Mouse (Mus musculus) Patski (cell line): ENCODE results near the gene Ptprm. TPM values are rescaled to one million over a fixed set of nuclear protein-coding genes. Genes with fewer than 3 reads are reported as not detected.

ENCODE experiments used
- ATAC-seq: fragments of 100-300 bp; one replicate; pipeline ENCODE4 v1.8.0; 2021
- CTCF ChIA-PET: fragments of 350-600 bp; sonication (Branson Sonifier 250); formaldehyde crosslinking; loops from one replicate; lab custom pipeline; 2022; ENCODE audit warnings: inconsistent platforms; lab: Charles Lee
- POLR2A ChIA-PET: fragments of 350-600 bp; sonication (Branson Sonifier 250); formaldehyde crosslinking; loops from one replicate; lab custom pipeline; 2022; ENCODE audit warnings: antibody characterized with exemption, inconsistent platforms; lab: Charles Lee
- DNase-seq: peaks from one replicate; pipeline ENCODE4 v3.0.0-alpha.2; 2011; ENCODE audit warnings: low read depth, low spot score
- H3K27me3 ChIP-seq: fragments of 371-371 bp; one replicate; pipeline ENCODE4 v1.5.1; 2021
- CTCF ChIP-seq: fragments of 100-300 bp; IDR thresholded peaks from one replicate; pipeline ENCODE4 v1.5.1; 2021
- in situ Hi-C: fragments of 300-500 bp; cut with MboI; formaldehyde crosslinking; loops from 3 replicates; pipeline ENCODE4 v1.11.1; 2018; ENCODE audit warnings: low pct_unique_long_range_greater_than_20kb, mixed read lengths
- polyA plus RNA-seq: library from polyadenylated mRNA; unstranded; gene quantifications from one replicate; pipeline ENCODE4 v1.2.3, GENCODE M21; 2021

Ptprm gene
- polyA plus RNA-seq, 1 experiment from 2014 or later = 43.7 TPM

DNA sequence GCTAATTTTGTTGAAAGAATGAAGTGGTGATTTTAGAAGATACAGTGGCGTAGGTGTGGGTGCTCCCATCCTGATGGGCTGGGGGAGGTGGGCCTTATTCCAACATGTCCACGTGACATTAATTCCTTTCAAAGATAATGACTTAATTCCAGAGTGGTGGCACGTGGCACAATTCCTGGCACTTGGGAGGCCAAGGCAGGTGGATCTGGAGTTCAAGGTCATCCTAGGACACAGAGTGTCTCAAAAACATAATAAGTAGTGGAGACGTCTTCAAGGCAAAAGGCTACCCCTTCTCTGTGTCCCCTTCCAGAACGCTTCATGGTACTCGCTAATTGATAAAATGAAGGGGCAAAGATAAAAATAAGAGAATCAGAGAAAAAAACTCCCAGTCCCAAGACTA is 7.9 kb upstream of the Ptprm start:
- peaks cover 6% of the 10 kb centered on the region for H3K27me3 ChIP-seq
- DNase-seq (no peak), ATAC-seq (no peak)
- POLR2A ChIA-PET = interaction anchor here (1.2 kb wide), 1 partner anchor 7 kb away, joined by 4 read pairs; no protein-coding TSS in a partner anchor
- in situ Hi-C loops = loop anchor here (10.0 kb wide), 1 partner anchor 213 kb away; no protein-coding TSS in a partner anchor
- no peak for TF ChIP-seq CTCF
- CTCF ChIA-PET = interaction anchor here (1.7 kb wide), 1 partner anchor 9 kb away, joined by 3 read pairs; no protein-coding TSS in a partner anchor

DNA sequence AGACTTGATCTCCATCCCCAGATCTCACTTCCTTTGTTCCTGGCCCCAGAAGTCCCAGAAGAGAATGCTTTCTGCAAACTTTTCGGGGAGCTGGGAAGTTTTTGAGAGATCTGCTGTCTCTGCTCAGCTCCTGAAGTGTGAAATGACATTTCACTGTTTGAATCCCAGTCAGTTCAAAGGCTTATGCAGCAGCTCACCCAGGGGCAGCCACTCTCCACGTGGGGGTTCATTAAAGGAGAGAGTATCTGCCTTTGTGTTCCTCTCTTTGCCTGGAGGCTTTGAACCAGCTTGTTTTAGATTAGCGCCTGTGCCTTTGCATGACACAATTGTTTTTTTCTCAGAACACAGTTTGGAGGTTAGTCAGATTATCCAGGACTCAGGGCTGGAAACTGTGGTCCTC is 6.3 kb upstream of the Ptprm start:
- DNase-seq = no peak
- POLR2A ChIA-PET = interaction anchor here (1.2 kb wide), 1 partner anchor 9 kb away, joined by 4 read pairs; no protein-coding TSS in a partner anchor
- CTCF ChIA-PET = interaction anchor here (1.7 kb wide), 1 partner anchor 10 kb away, joined by 3 read pairs; no protein-coding TSS in a partner anchor
- H3K27me3 ChIP-seq = no peaks in the 10 kb centered on the region
- no peak for ATAC-seq
- in situ Hi-C loops = loop anchor here (10.0 kb wide), 1 partner anchor 214 kb away; no protein-coding TSS in a partner anchor
- TF ChIP-seq CTCF = no peak

DNA sequence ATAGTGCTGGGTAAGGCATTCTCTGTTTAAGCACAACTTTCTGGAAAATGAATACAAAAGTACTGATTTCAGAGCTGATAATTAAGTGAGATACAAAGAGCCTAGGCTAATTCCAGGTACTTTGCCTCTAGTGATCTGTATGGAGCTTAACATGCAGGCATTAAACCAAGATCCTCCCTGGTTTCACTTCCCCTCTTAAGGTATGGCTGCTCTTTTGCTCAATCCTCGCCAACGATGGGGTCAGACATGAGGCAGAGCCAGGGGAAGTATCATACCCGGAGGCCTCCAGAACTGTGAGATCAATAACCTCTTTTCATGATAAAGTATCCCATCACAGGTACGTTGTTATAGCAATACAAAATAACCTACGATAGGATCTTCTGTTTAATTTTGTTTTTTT is 5.3 kb upstream of the Ptprm start:
- no peak for DNase-seq
- ATAC-seq = no peak
- ChIA-PET CTCF (no interaction called here), POLR2A (no interaction called here)
- no peaks in the 10 kb centered on the region for H3K27me3 ChIP-seq
- TF ChIP-seq CTCF = no peak
- in situ Hi-C loops = loop anchor here (10.0 kb wide), 1 partner anchor 675 kb away; no protein-coding TSS in a partner anchor

DNA sequence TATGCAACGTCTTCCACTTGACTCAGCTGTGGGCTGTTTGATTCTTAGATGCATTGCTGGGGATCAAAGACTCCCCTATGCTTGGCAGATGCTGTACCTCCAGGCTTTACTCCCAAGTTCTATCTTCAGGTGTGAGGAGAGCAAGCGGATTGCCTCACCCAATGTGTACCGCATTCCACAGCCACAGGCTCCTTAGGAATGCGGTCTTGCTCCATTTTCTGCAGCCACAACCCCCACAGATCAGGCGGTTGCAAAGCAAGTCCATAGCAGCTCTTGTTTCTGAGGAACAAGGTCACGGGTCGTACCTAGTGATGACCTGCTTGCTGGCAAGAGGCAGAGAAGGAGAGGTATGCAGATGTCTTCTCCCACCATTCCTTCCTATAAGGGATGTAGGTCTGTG is 4.3 kb upstream of the Ptprm start:
- ChIA-PET CTCF (no interaction called here), POLR2A (no interaction called here)
- no peak for DNase-seq
- H3K27me3 ChIP-seq = no peaks in the 10 kb centered on the region
- no peak for TF ChIP-seq CTCF
- no peak for ATAC-seq
- in situ Hi-C loops = loop anchor here (10.0 kb wide), 1 partner anchor 674 kb away; no protein-coding TSS in a partner anchor

DNA sequence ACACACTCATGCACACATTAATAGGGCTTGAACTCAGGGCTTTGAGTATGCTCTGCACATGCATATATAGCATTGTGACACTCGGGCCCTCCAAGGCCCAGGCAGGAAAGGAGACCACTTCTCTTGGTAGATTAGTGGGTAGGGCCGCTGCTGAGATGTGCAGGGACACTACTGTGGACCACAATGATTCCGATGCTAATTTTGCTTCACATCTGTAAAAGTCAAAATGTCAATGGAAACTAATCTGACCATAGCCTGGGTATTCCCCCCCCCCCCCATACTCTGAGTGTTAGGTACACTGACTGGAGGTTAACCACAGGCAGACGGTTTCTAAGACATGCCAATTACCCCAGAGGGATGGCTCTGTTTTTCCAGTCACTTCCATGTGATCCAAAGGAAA is 2.9 kb upstream of the Ptprm start:
- POLR2A ChIA-PET = no interaction called here
- ATAC-seq = no peak

DNA sequence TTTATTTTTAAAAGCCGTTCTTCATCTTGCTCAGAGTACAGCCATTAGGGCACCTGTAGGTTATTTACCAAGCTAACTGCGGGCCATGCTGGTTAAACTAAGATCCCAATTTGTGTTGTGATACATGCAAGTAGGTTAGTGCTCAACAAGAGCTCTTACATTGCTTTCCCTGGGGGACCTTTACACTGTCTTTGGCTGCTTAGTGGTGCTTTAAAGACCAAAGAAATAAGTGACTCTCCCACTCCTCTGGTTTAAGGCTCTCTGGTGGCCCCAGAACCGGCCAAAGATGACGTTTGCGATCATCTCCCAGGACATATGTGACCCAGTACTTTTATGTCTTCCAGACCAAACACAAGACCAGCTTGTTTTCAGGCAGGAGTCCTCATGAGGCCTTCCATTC is 994 bp upstream of the Ptprm start:
- ATAC-seq (no peak), DNase-seq (no peak)
- no peak for TF ChIP-seq CTCF
- ChIA-PET POLR2A (no interaction called here), CTCF (interaction anchor here (0.8 to 1.4 kb wide), 4 partner anchors 9 to 230 kb away, joined by 3 to 4 read pairs (median 4); no protein-coding TSS in a partner anchor)
- no peaks in the 10 kb centered on the region for H3K27me3 ChIP-seq
- in situ Hi-C loops = loop anchor here (10.0 kb wide), 1 partner anchor 670 kb away; no protein-coding TSS in a partner anchor

More for the DNA sequence above, 2.9 kb upstream of the Ptprm start:
- no peak for DNase-seq
- in situ Hi-C loops = loop anchor here (10.0 kb wide), 1 partner anchor 672 kb away; no protein-coding TSS in a partner anchor
- CTCF ChIA-PET = no interaction called here
- TF ChIP-seq CTCF = no peak
- H3K27me3 ChIP-seq = no peaks in the 10 kb centered on the region

DNA sequence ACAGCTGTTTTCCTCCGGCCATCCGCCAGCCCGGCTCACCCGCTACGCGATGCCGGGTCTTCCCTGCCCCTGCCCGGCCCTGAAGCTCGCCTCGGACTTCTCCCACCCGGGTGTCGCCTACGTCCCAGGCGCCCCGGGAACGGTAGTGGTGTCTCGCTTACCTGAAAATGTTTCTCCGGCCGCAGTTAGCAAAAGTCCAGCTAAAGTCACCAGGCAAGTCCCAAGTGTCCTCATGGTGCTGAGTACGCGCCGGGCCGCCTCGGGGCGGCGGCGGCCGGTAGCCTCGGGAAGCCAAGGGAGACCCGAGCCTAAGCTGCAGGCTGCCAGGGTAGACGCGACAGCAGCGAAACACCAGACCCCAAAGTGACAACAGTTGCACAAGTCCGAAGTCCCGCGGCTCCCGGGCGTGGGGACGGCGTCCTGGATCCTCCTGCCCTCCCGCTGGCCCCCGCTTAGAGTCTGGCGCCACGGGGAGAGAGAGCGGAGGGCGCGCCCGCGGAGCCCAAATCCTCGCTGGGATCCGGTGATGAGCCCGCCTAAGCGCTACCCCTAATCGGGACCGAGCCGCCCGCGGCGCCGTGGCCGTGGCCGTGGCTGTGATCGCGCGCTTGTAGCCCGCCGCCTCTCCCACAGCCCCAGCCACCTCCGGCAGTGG is 334 bp downstream of the Ptprm start:
- in situ Hi-C loops = loop anchor here (5.0 to 10.0 kb wide), 2 partner anchors 177 to 669 kb away; no protein-coding TSS in a partner anchor

DNA sequence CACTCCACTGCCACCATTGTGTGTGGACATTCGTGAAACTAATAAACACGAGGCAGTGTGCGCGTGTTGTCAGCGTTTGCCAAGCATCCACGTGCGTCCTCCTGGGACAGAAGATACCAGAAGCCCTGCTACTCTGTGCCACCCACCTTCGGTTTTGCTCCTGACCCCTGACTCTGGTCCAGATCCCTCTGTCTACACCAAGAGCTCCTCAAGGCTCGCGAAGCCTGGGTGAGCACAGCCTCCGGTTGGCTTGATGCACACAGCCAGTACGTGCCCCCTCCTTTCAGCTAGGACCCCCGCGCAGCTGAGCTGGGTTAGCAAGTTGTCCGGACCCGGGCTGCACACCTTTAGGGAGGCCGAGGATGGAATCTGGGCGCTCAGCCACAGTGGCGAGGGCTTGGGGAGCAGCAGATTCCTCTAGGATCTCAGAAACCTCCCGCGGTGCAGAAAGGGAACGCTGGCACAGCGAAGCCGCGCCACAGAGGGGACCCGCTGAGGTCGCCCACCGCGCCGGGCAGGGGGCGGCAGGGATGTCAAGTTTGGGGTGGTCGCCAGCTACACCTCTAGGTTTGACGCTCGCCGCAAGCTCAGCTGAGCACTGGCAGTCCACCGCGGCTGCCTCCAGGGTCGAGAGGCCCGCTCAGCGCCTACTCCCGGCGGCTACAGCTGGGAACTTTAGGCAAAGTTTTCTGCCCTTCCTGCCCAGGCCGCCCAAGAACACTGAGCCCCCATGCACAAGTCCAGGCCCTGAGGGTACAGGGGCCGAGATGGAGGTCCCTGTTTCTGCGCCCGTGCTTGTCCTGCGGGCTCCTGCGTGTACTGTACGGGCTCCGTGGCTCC is 1.1 kb downstream of the Ptprm start:
- DNase-seq = no peak
- in situ Hi-C loops = loop anchor here (5.0 to 10.0 kb wide), 2 partner anchors 176 to 668 kb away; no protein-coding TSS in a partner anchor
- no peaks in the 10 kb centered on the region for H3K27me3 ChIP-seq
- ATAC-seq = peak; percentile 28
- POLR2A ChIA-PET = interaction anchor here (0.6 to 0.7 kb wide), 3 partner anchors 27 to 328 kb away, joined by 3 read pairs; no protein-coding TSS in a partner anchor
- CTCF ChIA-PET = interaction anchor here (0.8 to 2.0 kb wide), 4 partner anchors 17 to 180 kb away, joined by 3 to 5 read pairs (median 3); no protein-coding TSS in a partner anchor
- TF ChIP-seq CTCF = no peak

More for the DNA sequence above, 334 bp downstream of the Ptprm start:
- ChIA-PET POLR2A (interaction anchor here (0.6 kb wide), 1 partner anchor 328 kb away, joined by 3 read pairs; no protein-coding TSS in a partner anchor), CTCF (interaction anchor here (0.8 to 1.4 kb wide), 2 partner anchors 42 to 84 kb away, joined by 3 read pairs; no protein-coding TSS in a partner anchor)
- no peak for TF ChIP-seq CTCF
- DNase-seq = no peak
- peak; percentile 37 for ATAC-seq
- no peaks in the 10 kb centered on the region for H3K27me3 ChIP-seq

DNA sequence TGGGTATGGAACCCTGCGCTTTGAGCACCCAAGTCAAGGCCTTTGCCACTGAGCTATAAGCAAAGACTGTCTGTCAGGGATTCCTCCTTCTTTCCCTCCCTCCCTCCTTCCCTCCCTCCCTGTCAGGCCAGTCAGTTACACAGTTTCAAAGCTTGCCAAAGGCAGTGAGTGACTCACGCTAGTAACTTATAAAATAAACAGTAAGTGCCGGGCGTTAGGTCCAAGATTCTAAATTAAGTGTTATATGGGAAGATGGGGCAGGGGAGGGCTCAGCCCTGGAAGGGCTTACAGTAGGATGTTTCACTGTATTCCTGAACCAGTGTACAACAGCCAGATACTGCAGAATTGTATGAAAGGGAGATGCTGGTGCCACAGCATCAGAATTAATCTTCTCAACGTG is 2.8 kb downstream of the Ptprm start:
- no peaks in the 10 kb centered on the region for H3K27me3 ChIP-seq
- POLR2A ChIA-PET = no interaction called here
- no peak for TF ChIP-seq CTCF
- ATAC-seq = no peak
- no peak for DNase-seq
- in situ Hi-C loops = loop anchor here (5.0 to 10.0 kb wide), 2 partner anchors 174 to 667 kb away; no protein-coding TSS in a partner anchor
- CTCF ChIA-PET = interaction anchor here (1.3 to 2.0 kb wide), 4 partner anchors 15 to 178 kb away, joined by 3 to 7 read pairs (median 4); no protein-coding TSS in a partner anchor

DNA sequence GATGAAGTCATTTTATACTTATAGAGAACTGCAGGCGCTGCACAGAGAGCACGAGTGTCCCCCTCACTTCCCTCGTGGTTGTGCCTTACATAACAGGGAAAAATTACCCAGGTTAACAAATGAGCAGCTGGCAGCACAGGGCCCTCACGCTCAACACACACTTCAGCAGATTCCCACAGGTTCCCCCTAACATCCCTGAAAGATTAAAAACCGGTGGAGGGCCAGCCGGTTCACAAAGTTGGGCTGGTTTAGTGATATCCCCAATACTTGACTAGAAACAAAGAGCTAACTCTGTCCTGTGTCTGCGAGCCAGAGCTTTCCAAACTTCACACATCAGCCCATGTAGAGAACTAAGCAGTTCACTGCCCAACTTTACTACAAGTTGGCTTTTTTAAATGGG is 3.7 kb downstream of the Ptprm start:
- DNase-seq = no peak
- no peak for ATAC-seq
- CTCF ChIA-PET = interaction anchor here (0.9 kb wide), 1 partner anchor 9 kb away, joined by 4 read pairs; no protein-coding TSS in a partner anchor
- TF ChIP-seq CTCF = no peak
- POLR2A ChIA-PET = no interaction called here
- H3K27me3 ChIP-seq = no peaks in the 10 kb centered on the region
- in situ Hi-C loops = loop anchor here (5.0 to 10.0 kb wide), 2 partner anchors 173 to 666 kb away; no protein-coding TSS in a partner anchor
